Mouse (Mus musculus): Measurements from ENCODE around the gene Htr1d. TPM values are rescaled to one million over a fixed set of nuclear protein-coding genes. Genes with fewer than 3 reads are reported as not detected.

The Htr1d gene
- not detected in 3 replicates for total RNA-seq (2017)

DNA sequence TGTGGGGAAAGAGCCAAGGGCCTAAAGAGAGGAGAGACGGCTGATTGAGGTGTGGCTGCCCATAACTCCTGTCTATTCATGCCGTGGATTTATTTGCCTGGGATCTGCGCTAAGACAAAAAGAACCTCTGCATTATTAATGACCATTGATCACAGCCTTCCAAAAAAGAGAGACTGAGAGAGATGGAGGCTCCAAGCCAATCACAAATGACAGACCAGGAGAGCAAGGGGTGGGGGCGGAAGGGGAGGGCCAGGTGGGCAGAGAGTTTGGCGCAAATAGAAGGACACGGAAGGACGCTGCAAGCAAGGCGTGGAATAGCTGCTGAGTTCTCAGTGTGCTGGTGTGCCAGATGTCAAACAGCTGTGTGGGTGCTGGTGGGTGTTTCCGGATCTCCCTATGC is at the start of gene Htr1d:
Gene Htr1d (plus strand): TSS at position 301 of the 400 bp plus-strand sequence.
- no peak for ATAC-seq (replicated peaks; ENCODE audit: insufficient number of reproducible peaks, low FRiP score, low TSS enrichment, poor library complexity, severe bottlenecking)

DNA sequence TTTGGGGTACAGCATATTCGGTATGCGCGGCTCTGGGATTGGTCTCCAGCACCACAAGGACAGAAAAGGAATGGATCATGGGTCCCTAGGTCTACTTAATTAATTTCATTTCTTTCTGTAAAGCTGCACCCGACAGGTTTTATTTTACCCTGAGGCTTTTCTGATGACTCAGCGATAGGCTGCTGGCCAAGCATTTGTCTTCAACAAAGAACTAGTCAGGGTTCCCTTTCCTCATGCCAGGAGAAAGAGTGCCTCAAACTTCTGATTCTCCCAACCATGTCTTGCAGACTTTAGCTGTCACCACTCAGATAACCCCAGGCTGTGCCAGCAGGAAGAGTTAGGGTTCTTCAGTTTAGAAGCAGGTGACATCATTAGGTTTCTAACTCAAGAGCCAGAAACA is 46.3 kb upstream of the Htr1d start:
- no peak for ATAC-seq (replicated peaks; ENCODE audit: insufficient number of reproducible peaks, low FRiP score, low TSS enrichment, poor library complexity, severe bottlenecking)

DNA sequence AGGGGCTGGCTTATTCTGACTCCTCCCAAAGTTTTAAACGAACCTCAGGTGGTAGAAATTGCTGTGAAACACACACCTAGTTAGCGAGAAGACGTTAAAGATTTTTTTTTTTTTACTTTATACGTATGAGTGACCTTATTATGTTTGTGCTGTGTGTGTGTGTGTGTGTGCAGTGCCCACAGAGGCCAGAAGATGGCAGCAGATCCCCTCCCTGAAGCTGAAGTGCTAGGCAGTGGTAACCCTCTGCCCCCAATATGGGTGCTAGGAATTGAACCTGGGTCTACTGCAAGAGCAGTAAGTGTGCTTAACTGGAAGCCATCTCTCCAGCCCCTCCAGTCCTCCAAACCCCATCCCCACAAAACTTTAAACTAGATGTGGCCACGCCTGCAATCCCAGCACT is 40.3 kb upstream of the Htr1d start:
- no peak for ATAC-seq (replicated peaks; ENCODE audit: insufficient number of reproducible peaks, low FRiP score, low TSS enrichment, poor library complexity, severe bottlenecking)

DNA sequence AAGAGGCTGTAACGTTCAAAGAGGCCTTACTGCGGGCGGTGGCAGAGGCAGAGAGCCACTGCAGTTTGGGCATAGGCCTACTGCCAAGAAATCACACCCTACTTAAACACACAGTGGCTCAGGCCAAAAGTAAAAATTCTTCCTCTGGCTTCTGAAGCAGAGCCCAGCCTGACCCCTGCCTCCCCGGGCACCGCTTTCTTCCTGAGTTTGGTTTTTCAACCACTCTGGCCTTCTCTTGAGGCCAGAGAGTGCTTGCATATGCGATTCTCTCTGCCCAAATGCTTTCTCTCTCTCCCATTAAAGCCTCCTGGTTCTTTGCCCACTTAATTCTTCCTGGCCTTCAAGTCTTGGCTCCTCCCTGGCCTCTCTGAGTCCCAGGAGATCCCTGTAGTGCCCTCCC is 39.5 kb upstream of the Htr1d start:
- ATAC-seq (replicated peaks; ENCODE audit: insufficient number of reproducible peaks, low FRiP score, low TSS enrichment, poor library complexity, severe bottlenecking) = no peak

DNA sequence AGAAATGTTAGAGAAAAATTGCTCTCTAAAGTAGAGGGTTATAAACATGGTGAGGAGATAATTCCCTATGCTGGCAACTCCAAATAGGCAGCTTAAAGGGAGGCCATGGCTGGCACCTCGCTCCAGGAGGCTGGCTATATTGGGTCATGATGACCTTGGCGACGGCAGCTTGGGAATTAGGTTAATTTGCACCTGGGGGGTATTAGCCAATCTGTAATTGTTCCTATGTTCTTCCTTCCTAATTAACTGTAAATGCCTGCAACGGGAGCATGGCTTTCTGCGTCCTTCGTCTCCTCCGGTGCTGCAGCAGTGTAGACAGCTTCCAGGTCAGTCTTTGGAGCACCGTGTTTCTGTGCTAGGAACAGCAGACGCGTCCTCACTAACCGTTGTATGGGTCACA is 36.1 kb upstream of the Htr1d start:
- ATAC-seq (replicated peaks; ENCODE audit: insufficient number of reproducible peaks, low FRiP score, low TSS enrichment, poor library complexity, severe bottlenecking) = no peak

DNA sequence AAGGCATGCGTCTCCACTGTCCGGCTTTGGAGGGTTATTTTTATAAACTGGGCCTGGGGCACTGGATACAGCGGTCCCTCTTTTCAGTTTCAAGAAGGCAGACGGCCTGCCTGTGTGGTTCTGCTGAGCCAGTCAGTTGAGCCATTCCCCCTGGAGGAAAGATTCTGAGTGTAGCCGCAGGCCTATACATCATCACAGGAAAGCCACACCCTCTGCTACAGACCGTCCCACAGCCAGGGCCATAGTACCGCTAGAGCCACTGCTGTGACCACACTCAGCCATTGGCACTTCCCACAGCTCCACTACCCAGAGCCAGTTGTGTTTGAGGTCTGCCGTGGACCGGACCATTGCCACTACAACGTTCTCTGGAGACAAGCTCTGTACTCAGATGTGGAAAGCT is 21.5 kb upstream of the Htr1d start:
- ATAC-seq (replicated peaks; ENCODE audit: insufficient number of reproducible peaks, low FRiP score, low TSS enrichment, poor library complexity, severe bottlenecking) = no peak

DNA sequence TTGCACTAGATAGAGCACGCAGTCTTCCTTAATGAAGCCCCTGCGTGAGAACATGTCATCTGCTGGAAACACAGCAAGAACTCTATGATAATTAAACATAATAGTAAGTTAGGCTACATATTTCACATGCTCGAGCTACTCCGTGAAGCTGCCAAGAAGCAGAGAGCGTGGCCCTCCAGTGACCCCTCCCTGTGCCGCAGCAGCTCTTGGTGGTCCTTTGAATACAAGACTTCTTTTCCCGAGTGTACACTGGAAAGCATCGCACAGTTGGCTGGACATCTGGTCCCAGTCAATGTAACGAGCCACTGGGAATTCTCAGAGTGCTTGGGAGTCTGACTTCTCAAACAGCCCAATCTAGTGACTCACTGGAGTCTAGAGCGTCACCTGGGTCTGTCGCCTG is 15.5 kb upstream of the Htr1d start:
- ATAC-seq (replicated peaks; ENCODE audit: insufficient number of reproducible peaks, low FRiP score, low TSS enrichment, poor library complexity, severe bottlenecking) = no peak

DNA sequence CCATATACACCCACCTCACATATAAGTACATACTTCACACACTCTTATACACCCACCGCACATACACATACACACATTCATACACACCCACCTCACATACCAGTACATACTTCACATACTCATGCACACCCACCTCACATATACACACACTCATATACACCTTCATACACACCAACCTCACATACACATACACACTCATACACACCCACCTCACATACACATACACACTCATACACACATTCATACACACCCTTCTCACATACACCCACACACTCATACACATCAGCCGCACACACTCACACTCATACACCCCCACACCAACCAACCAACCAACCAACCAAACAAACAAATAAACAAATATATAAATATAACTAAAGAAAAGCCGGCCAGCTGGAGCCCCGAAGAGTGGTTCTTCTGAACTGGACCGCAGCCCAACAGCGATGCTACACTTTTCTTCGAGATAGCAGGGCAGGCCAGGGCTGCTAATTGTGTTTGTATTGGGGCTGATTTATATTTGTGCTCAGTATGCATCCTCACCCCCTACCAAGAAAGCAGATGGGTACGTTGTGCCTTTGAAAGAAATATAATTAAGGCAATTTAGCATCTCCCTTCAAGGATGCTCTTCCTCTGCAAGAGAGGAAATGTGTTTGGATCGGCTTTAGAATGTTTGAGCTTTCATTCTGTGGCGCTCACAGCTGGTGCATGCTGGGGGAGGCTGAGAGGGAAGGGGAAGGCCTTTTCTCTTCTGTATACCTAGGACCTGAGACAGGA is 11.1 kb upstream of the Htr1d start:
- no peak for ATAC-seq (replicated peaks; ENCODE audit: insufficient number of reproducible peaks, low FRiP score, low TSS enrichment, poor library complexity, severe bottlenecking)

DNA sequence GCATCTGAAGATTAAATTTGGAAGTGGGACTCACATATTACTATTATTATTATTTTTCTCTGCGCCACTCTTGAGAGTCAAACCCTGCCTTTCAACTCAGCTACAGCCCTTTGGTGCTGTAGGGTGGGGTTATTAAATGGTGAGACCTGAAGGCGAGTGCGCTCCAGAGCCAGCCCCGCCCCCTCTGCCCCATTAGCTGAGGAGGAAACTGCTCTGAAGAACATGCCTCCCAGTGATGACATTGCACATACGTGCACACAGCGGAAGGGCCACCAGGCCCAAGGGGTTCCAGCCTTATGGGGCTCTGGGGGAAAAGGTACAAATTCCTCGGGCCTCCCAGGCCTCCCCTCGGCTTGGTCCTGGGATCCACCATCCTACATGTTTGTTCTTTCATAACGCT is 7.8 kb upstream of the Htr1d start:
- no peak for ATAC-seq (replicated peaks; ENCODE audit: insufficient number of reproducible peaks, low FRiP score, low TSS enrichment, poor library complexity, severe bottlenecking)

DNA sequence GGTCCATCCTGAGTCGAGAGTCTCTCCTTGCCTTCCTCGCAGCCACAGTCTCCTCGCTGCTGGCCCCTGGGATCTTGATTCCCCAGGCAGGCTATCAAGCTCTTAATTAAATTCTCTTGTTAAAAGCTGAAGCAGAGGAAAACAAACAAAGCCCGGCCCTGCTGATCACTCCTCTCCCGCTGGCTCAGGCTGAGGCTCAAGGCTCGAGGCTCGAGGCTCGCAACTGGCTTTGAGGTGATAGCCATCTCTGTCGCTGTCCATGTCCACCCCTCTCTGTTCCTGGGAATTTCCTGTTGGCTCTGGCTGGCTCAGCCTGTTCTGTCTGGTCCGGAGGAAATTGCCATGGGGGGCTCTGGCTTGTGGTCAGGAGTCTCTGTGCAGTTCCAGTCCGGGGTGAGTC is 4.4 kb upstream of the Htr1d start:
- no peak for ATAC-seq (replicated peaks; ENCODE audit: insufficient number of reproducible peaks, low FRiP score, low TSS enrichment, poor library complexity, severe bottlenecking)

DNA sequence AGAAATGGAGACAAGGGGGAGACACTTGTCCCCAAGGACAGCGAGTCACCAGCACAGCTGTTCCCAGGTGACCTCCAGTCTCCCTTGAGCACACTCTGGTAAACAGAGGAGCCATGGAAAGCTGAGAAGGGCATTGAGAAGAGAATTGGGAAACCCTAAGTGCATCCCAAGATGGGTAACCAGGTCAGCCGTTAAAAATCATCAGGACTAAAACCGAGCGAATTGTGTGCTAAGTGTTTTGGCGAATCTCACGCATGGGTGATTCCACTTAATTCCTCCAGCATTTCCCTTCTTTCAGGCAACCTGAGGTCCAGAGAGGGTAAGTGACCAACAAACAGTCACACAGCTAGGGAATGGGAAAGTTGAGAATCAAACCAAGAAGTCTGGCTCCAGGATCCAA is 3.9 kb upstream of the Htr1d start:
- no peak for ATAC-seq (replicated peaks; ENCODE audit: insufficient number of reproducible peaks, low FRiP score, low TSS enrichment, poor library complexity, severe bottlenecking)

DNA sequence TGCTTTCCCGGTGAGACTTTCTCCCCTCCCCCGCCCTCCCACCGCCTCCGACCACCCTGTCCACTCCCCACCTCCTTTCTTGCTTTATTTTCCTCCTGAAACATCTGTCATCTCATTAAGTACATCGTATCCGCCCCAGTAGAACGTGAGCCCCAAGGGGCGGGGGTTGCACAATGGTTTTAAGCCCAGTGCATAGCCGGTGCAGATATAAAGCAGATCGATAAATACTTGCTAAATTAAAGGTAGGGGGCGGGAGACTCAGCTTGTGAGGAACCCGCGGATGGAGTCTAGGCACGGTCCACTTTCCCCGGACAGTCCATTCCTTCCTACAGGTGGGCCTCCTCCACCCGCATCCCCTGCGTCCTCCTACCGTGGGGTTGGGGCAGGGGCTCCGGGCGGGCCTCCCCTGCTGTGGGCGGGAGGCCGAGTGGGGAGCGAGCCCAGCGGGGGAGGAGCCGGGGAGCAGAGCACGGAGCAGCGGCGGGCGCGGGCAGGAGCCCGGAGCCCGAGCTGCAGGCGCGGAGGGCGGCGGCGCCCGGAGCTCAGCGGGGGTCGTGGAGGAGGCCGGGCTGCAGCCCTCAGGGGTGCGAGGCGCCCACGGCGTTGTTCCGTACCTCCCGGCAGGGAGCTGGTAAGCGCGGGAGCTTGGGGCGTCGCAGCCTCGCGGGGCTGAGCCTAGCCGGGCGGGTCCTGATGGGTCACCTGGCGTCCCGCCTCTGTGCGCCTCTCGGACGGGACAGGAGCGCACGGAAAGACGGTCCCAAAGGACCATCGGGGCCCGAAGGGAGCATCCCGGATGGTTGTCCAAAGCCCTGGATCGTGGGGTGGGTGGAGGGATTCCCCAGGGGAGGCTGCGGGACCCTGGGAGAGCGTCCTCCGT is 1.0 kb downstream of the Htr1d start:
- no peak for ATAC-seq (replicated peaks; ENCODE audit: insufficient number of reproducible peaks, low FRiP score, low TSS enrichment, poor library complexity, severe bottlenecking)

DNA sequence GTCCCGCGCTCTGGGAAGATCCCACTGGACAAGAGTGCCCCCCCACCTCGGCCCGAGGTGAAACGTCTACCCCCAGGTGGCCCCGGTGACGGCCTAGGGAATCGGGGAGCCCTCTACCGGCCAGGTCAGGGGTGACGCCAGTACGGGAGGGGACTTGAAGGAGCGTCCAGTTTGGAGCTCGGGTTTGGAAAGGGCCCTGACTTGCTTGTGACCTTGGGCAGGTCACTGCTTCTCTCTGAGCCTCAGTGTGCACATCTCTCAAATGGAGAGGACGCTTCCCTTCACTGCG is 1.6 kb downstream of the Htr1d start:
- no peak for ATAC-seq (replicated peaks; ENCODE audit: insufficient number of reproducible peaks, low FRiP score, low TSS enrichment, poor library complexity, severe bottlenecking)

DNA sequence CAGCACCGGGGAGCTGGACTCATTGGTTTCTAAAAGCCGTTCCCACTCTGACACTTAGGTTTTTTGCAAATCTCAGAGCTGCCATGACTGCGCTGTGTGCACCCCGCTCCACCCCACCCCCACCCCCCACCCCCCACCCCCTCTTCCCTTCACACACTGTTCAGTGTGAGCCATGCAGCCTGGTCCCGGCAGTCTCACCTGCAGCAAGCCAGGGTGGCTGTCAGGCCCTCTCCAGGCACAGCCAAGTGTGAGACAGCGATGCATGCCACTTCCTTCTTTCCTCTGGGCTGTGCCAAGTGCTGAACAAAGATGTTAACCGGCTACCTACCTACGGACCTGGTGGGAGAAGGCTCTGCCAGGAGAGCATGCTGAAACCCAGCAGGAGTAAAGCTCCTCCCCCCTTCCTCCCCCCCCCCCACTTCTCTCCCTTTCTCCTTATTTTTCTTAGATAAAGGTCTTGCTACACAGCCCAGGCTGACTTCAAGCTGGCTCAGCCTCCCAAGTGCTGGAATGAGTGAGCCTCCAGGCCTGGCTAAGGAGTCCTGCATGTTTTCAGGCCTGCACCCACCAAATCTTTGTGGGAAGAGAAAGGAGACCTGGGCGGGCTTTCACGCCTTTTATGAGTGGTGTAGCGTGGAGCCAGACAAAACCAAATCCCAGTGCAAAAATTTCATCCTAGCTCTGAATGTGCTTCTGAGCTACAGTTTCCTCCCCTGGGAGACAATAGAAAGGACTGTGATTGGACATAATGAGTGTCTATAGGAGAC is 7.5 kb downstream of the Htr1d start:
- no peak for ATAC-seq (replicated peaks; ENCODE audit: insufficient number of reproducible peaks, low FRiP score, low TSS enrichment, poor library complexity, severe bottlenecking)

DNA sequence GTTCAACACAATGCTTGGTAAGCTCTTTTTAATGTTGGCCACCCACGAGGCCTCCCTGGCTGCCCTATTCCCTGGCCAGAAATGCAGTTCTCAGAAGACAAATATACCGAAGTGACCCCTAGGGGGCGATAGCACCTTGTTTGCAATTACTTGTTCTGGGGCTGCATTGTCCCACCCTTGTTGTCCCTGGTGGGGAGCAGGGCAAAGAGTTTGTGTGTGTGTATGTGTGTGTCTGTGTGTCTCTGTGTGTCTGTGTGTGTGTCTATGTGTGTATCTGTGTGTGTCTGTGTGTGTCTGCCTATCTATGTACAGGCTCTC is 8.0 kb downstream of the Htr1d start:
- peak; percentile 56; the same call in 1 of the 2 replicates for ATAC-seq (replicated peaks; ENCODE audit: insufficient number of reproducible peaks, low FRiP score, low TSS enrichment, poor library complexity, severe bottlenecking)

DNA sequence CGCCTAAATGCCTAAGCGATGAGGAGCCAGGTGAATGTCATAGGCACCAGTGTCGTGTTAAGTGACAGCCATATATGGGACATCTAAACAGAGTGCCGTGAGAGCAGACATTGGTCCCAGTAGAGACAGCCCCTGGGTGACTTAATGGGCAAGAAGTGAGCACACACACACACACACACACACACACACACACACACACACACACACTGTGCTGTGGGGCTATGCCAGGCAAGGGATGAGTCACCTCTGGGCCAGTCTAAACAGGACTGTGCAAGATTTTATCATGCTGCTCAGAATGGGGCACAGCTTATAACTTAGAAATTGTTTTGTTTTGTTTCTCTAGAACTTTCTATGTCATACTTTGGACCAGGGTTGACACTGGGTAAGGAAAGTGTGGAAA is 10.7 kb downstream of the Htr1d start:
- no peak for ATAC-seq (replicated peaks; ENCODE audit: insufficient number of reproducible peaks, low FRiP score, low TSS enrichment, poor library complexity, severe bottlenecking)

DNA sequence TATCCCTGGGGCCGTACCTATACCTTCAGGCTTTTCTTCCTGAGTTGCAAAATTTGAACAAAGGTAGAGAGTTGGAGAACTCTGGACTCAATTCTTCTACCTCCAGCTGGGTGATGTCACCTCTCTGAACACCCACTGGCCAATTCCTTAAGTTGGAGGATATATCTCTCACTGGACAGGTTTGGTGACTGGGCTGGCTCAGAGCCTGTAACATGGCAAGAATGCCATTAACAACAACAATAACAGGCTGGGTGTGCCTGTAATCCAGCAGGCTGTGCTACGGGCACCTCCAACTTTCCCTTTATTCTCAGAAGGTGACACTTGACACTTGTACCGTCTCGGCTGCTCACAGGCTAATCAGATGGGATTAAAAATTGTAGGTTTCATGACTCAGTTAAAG is 15.8 kb downstream of the Htr1d start:
- no peak for ATAC-seq (replicated peaks; ENCODE audit: insufficient number of reproducible peaks, low FRiP score, low TSS enrichment, poor library complexity, severe bottlenecking)

DNA sequence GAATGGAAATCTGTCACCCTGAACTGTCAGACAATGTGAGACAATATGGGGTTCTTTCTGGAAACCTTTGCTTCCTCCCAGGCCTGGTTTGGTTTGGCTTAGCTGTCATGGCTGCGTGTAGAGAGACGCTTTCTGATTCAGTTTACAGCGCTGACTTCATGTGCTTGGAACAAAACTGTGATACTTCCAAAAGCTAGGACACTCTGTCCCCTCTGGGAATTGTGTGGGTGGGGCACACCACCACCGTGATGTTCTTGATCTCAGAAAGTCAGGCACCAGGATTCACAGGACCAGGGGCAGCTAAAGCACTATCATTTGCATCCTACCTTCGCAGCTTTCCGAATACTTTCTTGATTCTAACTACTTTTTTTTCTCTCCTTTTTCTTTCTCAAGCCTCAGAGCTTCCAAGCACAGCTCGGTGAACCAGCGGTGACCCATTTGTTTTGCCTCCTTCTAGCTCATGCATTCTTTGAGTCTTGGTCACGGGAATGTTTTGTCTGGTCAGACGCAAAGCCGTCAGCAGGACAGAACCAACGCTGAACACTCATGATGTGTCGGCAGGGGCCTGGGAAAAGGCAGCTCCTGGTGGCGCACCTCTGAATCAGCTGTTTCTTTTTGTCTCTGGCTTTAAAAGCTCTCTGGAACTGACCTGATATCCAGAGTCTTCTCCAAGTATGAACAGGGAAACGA is 18.2 kb downstream of the Htr1d start:
- no peak for ATAC-seq (replicated peaks; ENCODE audit: insufficient number of reproducible peaks, low FRiP score, low TSS enrichment, poor library complexity, severe bottlenecking)

DNA sequence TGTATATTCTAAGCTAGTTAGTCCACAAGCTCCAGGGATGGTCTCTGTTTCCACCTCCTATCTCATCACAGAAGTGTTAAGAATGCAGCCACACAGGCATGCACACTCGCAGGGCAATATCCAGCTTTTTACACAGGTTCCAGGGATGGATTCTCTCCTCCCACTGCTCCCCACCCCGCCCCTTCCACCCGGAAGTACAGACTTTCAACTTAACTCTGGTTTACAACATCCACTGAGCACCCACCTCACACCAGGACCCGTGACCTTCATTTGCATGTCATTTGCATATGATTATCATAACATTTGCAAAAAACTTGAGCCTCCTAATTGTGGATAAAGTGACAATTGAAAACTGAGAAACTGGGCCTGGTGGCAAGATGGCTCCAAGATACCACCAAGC is 21.2 kb downstream of the Htr1d start:
- ATAC-seq (replicated peaks; ENCODE audit: insufficient number of reproducible peaks, low FRiP score, low TSS enrichment, poor library complexity, severe bottlenecking) = no peak

Measured in monocyte, adult 5-6 weeks (primary cell).